Mouse (Mus musculus) thymus, adult 2 months (tissue): Measurements from ENCODE around the gene E130309D02Rik. TPM values are rescaled to one million over a fixed set of nuclear protein-coding genes. Genes with fewer than 3 reads are reported as not detected.

Experiments
- DNase-seq: peaks from one replicate; pipeline ENCODE4 v3.0.0; 2021
- H3K27ac ChIP-seq: fragments of 200-500 bp; 2 replicates; pipeline ENCODE4 v1.5.1; 2012; ENCODE audit warnings: low read length, control low read depth; ENCODE audit not compliant: control insufficient read depth, insufficient read depth
- H3K27me3 ChIP-seq: fragments of 200-500 bp; 2 replicates; pipeline ENCODE4 v1.6.1; 2012; ENCODE audit warnings: mild to moderate bottlenecking, low read length, moderate library complexity, mixed read lengths; ENCODE audit not compliant: control insufficient read depth, insufficient read depth
- H3K36me3 ChIP-seq: fragments of 200-500 bp; 2 replicates; pipeline ENCODE4 v1.6.1; 2012; ENCODE audit warnings: mild to moderate bottlenecking, low read length, moderate library complexity; ENCODE audit not compliant: control insufficient read depth, insufficient read depth
- H3K4me1 ChIP-seq: fragments of 200-500 bp; replicated peaks from 2 replicates; pipeline ENCODE4 v1.6.1; 2012; ENCODE audit warnings: low read length; ENCODE audit not compliant: control insufficient read depth, insufficient read depth
- H3K4me3 ChIP-seq: fragments of 200-500 bp; 2 replicates; pipeline ENCODE4 v1.5.1; 2012; ENCODE audit warnings: mild to moderate bottlenecking, low read length, control low read depth, moderate library complexity; ENCODE audit not compliant: control insufficient read depth, insufficient read depth
- CTCF ChIP-seq: fragments of 200-500 bp; IDR thresholded peaks from 2 replicates; pipeline ENCODE4 v1.5.1; 2012; ENCODE audit warnings: mild to moderate bottlenecking, control low read depth, low read length, moderate library complexity, borderline replicate concordance; ENCODE audit not compliant: control insufficient read depth, poor library complexity, insufficient read depth; ENCODE audit errors: extremely low read depth
- POLR2A ChIP-seq: fragments of 200-500 bp; IDR thresholded peaks from 2 replicates; pipeline ENCODE4 v1.6.1; 2012; ENCODE audit warnings: mild to moderate bottlenecking, low read length, control low read depth, moderate library complexity; ENCODE audit not compliant: control insufficient read depth, poor library complexity, insufficient read depth; ENCODE audit errors: extremely low read depth
- WGBS: fragments of 180-500 bp; shearing (Covaris S2); methylation state at CpG from one replicate; pipeline ENCODE4 v1.1.7; 2018; 5-methylcytosine and 5-hydroxymethylcytosine counted together
- polyA plus RNA-seq: library from polyadenylated mRNA; depleted of rRNA; stranded (reverse); fragments of >200 nt; gene quantifications from 2 replicates; pipeline ENCODE4 v1.2.3, GENCODE M21; 2012

E130309D02Rik gene
- polyA plus RNA-seq, 1 experiment: 65.3 TPM

DNA sequence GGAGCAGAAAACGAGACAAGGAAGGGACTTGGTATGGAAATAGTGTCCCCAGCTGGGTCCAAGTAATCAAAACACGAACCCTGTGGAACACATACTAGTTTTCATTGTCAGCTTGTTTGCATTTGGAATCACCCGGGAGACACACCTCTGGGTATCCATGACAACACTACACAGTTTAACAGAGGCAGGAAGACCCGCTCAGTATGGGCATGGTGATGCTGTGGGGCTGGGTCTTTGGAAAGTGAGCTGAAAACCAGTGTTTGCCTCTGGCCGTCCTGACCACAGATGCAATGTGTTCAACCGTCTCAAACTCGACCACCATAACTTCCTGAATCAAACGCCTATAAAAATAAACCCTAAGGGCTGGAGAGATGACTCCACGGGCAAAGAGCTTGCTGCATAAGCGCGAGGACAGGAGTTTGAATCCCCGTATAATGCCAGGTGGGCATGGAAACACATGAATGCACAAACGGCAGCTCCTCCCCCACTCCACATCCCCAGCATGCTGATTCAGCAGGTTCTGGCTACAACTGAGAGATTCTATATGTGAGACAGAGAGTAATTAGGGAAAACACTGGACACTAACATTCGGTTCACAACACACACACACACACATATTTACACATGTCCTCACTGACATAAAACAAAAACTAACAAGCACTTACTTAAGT is 19.4 kb upstream of the E130309D02Rik start:
- no peak for TF ChIP-seq POLR2A
- no peak for TF ChIP-seq CTCF
- DNase-seq: no peak
- H3K27ac ChIP-seq: no peak overlapping the region
- H3K36me3 ChIP-seq: no peaks in the 10 kb centered on the region
- no peak overlapping the region for H3K4me3 ChIP-seq
- 30% methylated on average over 14 of the region's 14 CpGs for WGBS
- no peaks in the 10 kb centered on the region for H3K27me3 ChIP-seq
- H3K4me1 ChIP-seq: 0 out of 2 replicates have a peak, but pooled peaks cover 4% of the 10 kb centered on the region

DNA sequence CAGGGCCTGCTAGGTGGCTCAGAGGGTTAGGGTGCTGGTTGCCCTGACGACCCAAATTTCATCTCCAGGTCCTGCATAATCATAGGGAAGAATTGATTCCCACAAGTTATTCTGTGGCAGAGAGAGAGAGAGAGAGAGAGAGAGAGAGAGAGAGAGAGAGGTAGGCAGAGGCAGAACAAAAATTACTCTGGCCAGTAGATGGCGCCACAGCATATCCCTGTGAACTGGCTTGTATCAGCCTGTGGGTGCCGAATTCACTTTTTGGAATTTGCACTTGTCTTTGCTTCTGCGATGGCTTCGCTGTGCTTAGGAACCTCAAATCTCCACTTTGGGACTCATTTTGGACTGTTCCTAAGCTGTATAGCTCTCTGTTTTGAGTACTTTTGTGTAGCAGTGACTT is 18.7 kb upstream of the E130309D02Rik start:
- Histone ChIP-seq H3K4me1 (0 out of 2 replicates have a peak, but pooled peaks cover 4% of the 10 kb centered on the region), H3K4me3 (no peak overlapping the region), H3K36me3 (no peaks in the 10 kb centered on the region), H3K27ac (no peak overlapping the region), H3K27me3 (no peaks in the 10 kb centered on the region)
- peak; percentile 66 for DNase-seq
- 9% methylated on average over 5 of the region's 5 CpGs for WGBS
- TF ChIP-seq CTCF (no peak), POLR2A (no peak)

DNA sequence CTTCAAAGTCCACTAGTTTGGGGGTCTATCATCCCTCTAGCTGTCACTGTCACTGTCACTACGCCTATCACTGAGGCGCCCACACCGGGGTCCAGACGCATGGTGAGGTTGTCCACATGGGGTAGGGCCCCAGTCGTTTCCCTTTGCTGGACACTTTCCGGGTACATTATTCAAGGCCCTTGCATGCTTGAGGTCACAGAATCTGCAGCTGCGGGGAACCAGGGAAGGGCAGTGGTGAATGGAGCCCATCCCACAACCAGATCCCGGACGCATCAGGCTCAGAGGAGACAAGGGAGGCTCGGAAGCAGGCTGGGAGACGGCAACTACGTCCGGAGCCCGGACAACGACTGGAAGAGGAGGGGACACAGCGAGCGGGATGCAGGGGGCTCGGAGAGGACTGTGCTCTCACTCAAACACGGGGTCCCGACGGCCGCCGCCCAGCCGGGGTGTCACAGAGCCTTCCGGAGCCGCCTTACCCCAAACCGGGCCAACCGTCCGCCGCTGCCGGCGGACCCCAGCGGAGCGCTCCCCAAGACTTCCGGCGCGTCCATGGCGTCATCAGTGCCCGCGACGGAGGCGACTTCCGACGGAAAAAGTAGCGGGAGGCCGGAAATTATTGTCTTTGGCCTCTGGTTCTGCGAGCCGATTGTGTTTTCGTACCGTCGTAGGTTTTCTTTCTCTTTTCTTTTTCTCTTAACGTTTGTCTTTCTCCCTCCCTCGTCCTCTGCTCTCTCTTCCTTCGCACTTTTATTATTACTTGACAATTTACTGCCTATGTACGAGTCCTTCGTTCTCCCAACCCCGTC is 13.7 kb upstream of the E130309D02Rik start, which contains the start of gene Zdhhc4:
Zdhhc4 (minus strand) TSS at position 567 of the 806 bp plus-strand sequence.
- TF ChIP-seq CTCF (no peak), POLR2A (peak; percentile 78; the same call in 1 of the 2 replicates)

DNA sequence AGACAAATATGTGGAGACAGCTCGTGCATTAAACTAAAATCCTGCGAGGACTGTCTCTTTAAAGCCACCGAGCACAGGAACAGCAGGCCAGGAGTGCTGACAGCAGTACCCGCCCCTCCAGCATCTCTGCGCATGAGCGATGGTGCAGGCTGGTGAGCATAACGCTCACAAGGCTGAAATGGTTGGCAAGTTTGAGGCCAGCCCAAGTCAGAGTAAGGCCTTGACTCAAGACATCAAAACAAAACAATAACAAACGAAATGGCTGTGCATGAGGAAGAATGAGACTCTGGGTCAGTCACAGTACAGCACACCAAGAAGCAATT is 2.1 kb upstream of the E130309D02Rik start:
- Histone ChIP-seq H3K27me3 (no peaks in the 10 kb centered on the region), H3K36me3 (peaks cover 17% of the 10 kb centered on the region), H3K4me3 (no peak overlapping the region), H3K27ac (no peak overlapping the region), H3K4me1 (peaks cover 14% of the 10 kb centered on the region)
- TF ChIP-seq CTCF: no peak
- no peak for TF ChIP-seq POLR2A
- no peak for DNase-seq
- 97% methylated on average over 8 of the region's 8 CpGs for WGBS

More for the DNA sequence above, 13.7 kb upstream of the E130309D02Rik start, which contains the start of gene Zdhhc4:
- peak within 1 kb of the TSS; percentile 15 for H3K27ac ChIP-seq
- peaks cover 9% of the 10 kb centered on the region for H3K36me3 ChIP-seq
- WGBS: under 1% methylated on average over 56 of the region's 57 CpGs
- DNase-seq: peak; percentile 95
- no peaks in the 10 kb centered on the region for H3K27me3 ChIP-seq
- peak within 1 kb of the TSS; percentile 72 for H3K4me3 ChIP-seq
- peaks cover 9% of the 10 kb centered on the region for H3K4me1 ChIP-seq

DNA sequence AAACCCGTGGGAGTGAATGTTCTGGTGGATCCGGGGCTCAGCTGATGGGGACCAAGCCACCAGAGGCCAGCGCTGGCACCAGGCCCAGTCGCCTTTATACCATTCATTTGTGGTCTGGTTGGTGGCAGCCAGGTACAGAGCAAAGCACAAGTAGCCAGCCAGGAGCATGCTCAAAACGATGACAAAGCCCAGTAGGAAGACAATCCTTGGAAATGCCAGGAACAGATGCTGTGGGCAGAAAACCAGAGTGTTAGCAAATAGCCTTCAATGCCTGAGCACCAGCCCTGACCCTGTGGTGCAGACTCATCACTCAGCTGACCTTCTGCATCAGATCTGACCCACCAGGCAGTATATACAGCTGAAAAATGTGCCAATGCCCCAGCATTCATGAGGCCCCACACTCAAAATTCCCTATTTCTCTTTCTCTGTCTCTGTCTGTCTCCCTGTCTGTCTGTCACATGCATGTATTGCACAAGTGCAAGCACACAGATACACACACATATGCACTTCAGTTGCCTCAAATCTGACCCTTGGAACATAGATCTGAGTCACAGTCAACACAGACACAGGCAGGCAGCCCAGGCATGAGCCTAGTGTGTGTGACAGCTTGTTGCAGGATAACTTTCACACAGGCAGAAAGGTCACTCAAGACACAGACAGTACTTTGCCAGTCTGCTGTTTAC is 1.6 kb upstream of the E130309D02Rik start:
- peaks cover 14% of the 10 kb centered on the region for H3K36me3 ChIP-seq
- 91% methylated on average over 5 of the region's 5 CpGs for WGBS

DNA sequence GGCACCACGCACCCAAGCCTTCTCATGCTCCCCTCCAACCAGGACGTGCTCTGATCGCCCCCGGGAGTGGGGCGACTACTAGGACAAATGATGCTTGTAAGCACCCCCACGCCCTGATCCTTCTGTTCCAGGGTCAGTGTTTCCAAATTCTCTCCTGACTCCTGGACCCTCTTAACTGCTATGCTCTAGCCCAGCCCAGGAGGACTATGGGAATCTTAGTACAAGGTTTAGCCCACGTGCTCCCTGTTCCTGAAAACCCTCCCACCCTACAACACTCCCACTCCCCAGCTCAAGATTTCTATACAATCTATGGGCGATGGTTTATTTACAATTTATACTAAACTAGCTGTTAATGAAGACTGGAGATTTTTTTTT is 341 bp upstream of the E130309D02Rik start:
- H3K36me3 ChIP-seq: peaks cover 20% of the 10 kb centered on the region
- no peaks in the 10 kb centered on the region for H3K27me3 ChIP-seq
- no peak for TF ChIP-seq CTCF
- TF ChIP-seq POLR2A: no peak
- H3K27ac ChIP-seq: no peak overlapping the region
- no peak overlapping the region for H3K4me3 ChIP-seq
- no peak for DNase-seq
- 22% methylated on average over 8 of the region's 8 CpGs for WGBS
- H3K4me1 ChIP-seq: peaks cover 14% of the 10 kb centered on the region

More for the DNA sequence above, 1.6 kb upstream of the E130309D02Rik start:
- no peaks in the 10 kb centered on the region for H3K27me3 ChIP-seq
- no peak for DNase-seq
- TF ChIP-seq CTCF (no peak), POLR2A (no peak)
- H3K4me3 ChIP-seq: no peak overlapping the region
- peaks cover 14% of the 10 kb centered on the region for H3K4me1 ChIP-seq
- no peak overlapping the region for H3K27ac ChIP-seq
